Mouse (Mus musculus): Measurements from ENCODE around the gene Samd8.

DNA sequence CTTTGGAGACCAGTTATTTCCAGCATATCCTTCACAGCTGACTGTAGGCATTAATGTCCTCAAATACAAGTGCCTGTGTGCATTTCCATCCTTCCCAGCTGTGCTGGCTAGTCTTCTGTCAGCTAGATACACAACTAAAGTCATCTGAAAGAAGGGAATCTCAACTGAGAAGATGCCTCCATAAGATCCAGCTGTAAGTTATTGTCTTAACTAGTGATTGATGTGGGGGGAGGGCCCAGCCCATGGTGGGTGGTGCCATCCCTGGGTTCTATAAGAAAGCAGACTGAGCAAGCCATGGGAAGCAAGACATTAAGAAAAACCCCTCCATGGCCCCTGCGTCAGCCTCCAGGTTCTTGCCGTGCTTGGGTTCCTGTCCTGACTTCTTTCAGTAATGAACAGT lies 74.6 kb downstream of the Samd8 start, which contains the start of gene Vdac2:
- TF ChIP-seq CTCF (IDR thresholded peaks at IDR 0.05; ENCODE audit: low read depth, low read length) (no peak), POLR2A (IDR thresholded peaks at IDR 0.05; ENCODE audit: extremely low read depth, insufficient read depth, low read length) (no peak)
